Mouse (Mus musculus) forebrain, embryonic 10.5 days (tissue): ENCODE data around the gene Pramef12. TPM values are rescaled to one million over a fixed set of nuclear protein-coding genes. Genes with fewer than 3 reads are reported as not detected.
"Not testable (repeated sequence)": the region's sequence is repeated elsewhere in the genome, so short reads cannot be mapped to it uniquely, and the experiment has no call there.

ENCODE experiments used
- DNase-seq: peaks from one replicate; pipeline ENCODE4 v3.0.0-alpha.2; 2017; ENCODE audit warnings: low spot score; ENCODE audit errors: extremely low spot score
- H3K27ac ChIP-seq: fragments of 300-500 bp; sonication (generic); 2 replicates; pipeline ENCODE4 v1.5.1; 2016; ENCODE audit warnings: mild to moderate bottlenecking
- H3K27me3 ChIP-seq: fragments of 300-500 bp; sonication (generic); 2 replicates; pipeline ENCODE4 v1.6.1; 2016; ENCODE audit warnings: mild to moderate bottlenecking; ENCODE audit not compliant: poor library complexity, severe bottlenecking
- H3K36me3 ChIP-seq: fragments of 300-500 bp; sonication (generic); replicated peaks from 2 replicates; pipeline ENCODE4 v1.6.1; 2016; ENCODE audit warnings: mild to moderate bottlenecking, moderate library complexity
- H3K4me1 ChIP-seq: fragments of 300-500 bp; sonication (generic); 2 replicates; pipeline ENCODE4 v1.6.1; 2016
- H3K4me3 ChIP-seq: fragments of 300-500 bp; sonication (generic); 2 replicates; pipeline ENCODE4 v1.5.1; 2016; ENCODE audit warnings: mild to moderate bottlenecking, moderate library complexity
- H3K9me3 ChIP-seq: fragments of 300-500 bp; sonication (generic); 2 replicates; pipeline ENCODE4 v1.6.1; 2016; ENCODE audit warnings: mild to moderate bottlenecking, moderate library complexity
- WGBS: fragments of 180-500 bp; shearing (Covaris S2); methylation state at CpG from one replicate; pipeline ENCODE4 v1.1.7; 2016; 5-methylcytosine and 5-hydroxymethylcytosine counted together
- polyA plus RNA-seq: library from polyadenylated mRNA; unstranded; fragments of >200 nt; fragmentation: Nextera tagmentation; extraction: Ambion mirVana; gene quantifications from 2 replicates; pipeline ENCODE4 v1.2.1, GENCODE M21; 2016

The Pramef12 gene
- polyA plus RNA-seq, 1 experiment from 2014 or later, result not detected

GRCm38 (mm10) chr4:144402712-144403111, 5.6 kb downstream of the Pramef12 start:
- Histone ChIP-seq H3K36me3 (no peaks in the 10 kb centered on the region), H3K4me3 (no peak overlapping the region), H3K9me3 (peaks cover 5% of the 10 kb centered on the region; the same call in 1 of the 2 replicates), H3K4me1 (peaks cover 7% of the 10 kb centered on the region), H3K27ac (no peak overlapping the region), H3K27me3 (no peaks in the 10 kb centered on the region)
- 81% methylated on average over 4 of the region's 4 CpGs for WGBS
- DNase-seq, result no peak

GRCm38 (mm10) chr4:144396316-144396715, 11.9 kb downstream of the Pramef12 start:
- Histone ChIP-seq H3K4me1 (no peaks in the 10 kb centered on the region), H3K9me3 (peaks cover 13% of the 10 kb centered on the region), H3K27me3 (no peaks in the 10 kb centered on the region), H3K36me3 (no peaks in the 10 kb centered on the region), H3K4me3 (no peak overlapping the region), H3K27ac (no peak overlapping the region)
- DNase-seq, result no peak
- 44% methylated on average over 3 of the region's 3 CpGs for WGBS

DNA sequence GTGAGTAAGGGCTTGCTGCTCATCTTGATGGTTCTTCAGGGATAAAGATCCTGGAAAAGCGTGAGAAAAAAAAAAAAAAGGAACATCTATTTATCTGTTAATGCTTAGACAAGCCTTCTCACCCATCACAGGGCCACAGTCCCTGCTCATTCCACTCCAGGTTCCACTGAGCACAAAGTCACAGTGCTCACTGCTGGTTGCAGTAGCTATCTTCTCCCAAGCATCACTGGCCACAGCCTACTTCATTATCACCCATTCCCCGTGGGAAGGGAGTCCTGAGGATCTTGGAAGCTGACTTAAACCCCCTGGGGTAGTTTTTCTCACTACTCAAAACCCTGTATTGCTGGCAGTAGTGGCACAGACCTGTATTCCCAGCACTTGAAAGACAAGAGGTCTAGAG, 30.4 kb downstream of the Pramef12 start, which contains the start of gene Pramef20:
Pramef20 (minus strand) TSS at position 23 of the 400 bp plus-strand sequence.
- no peak for DNase-seq
- Histone ChIP-seq H3K27me3 (no peaks in the 10 kb centered on the region), H3K4me1 (no peaks in the 10 kb centered on the region), H3K27ac (no peak within 1 kb of the TSS), H3K9me3 (peaks cover 36% of the 10 kb centered on the region; the same call in 1 of the 2 replicates), H3K4me3 (no peak within 1 kb of the TSS), H3K36me3 (no peaks in the 10 kb centered on the region)
- WGBS, result 70% methylated on average over 2 of the region's 2 CpGs

GRCm38 (mm10) chr4:144357642-144358041, 50.6 kb downstream of the Pramef12 start, which contains the start of gene Gm13119:
Gm13119 (plus strand) TSS chr4:144357942.
- DNase-seq, H3K4me1 ChIP-seq, H3K4me3 ChIP-seq, H3K36me3 ChIP-seq, H3K27ac ChIP-seq, H3K27me3 ChIP-seq: not testable (repeated sequence)
- 86% methylated on average over 3 of the region's 3 CpGs for WGBS
- peaks cover 24% of the 10 kb centered on the region for H3K9me3 ChIP-seq

Other genes with a start within 250 kb of the Pramef12 start
- not detected in 2 replicates for gene Oog3, start 245.8 kb downstream of the Pramef12 start, polyA plus RNA-seq
- gene Oog2, start 217.7 kb downstream of the Pramef12 start, polyA plus RNA-seq, result not detected in 2 replicates
- gene C87977, start 195.1 kb downstream of the Pramef12 start, polyA plus RNA-seq, result not detected in 2 replicates
- not detected in 2 replicates for gene Pramel5, start 128.0 kb downstream of the Pramef12 start, polyA plus RNA-seq
- gene Gm13128, start 78.2 kb downstream of the Pramef12 start, polyA plus RNA-seq, result not detected in 2 replicates
- not detected in 2 replicates for gene Gm13119, start 50.5 kb downstream of the Pramef12 start, polyA plus RNA-seq
- gene Pramef20, start 30.5 kb downstream of the Pramef12 start, polyA plus RNA-seq, result not detected in 2 replicates
- not detected in 2 replicates for gene 1700012P22Rik, start 30.3 kb upstream of the Pramef12 start, polyA plus RNA-seq
- not detected in 2 replicates for gene Gm9944, start 44.9 kb upstream of the Pramef12 start, polyA plus RNA-seq
- not detected in 2 replicates for gene Aadacl3, start 55.3 kb upstream of the Pramef12 start, polyA plus RNA-seq
- not detected in 2 replicates for gene 9430007A20Rik, start 111.4 kb upstream of the Pramef12 start, polyA plus RNA-seq
- not detected in 2 replicates for gene Gm13124, start 156.7 kb upstream of the Pramef12 start, polyA plus RNA-seq
- gene Aadacl4, start 205.2 kb upstream of the Pramef12 start, polyA plus RNA-seq, result not detected in 2 replicates